Mouse (Mus musculus): ENCODE measurements around the gene Rc3h2. TPM values are rescaled to one million over a fixed set of nuclear protein-coding genes. Genes with fewer than 3 reads are reported as not detected.

The Rc3h2 gene
- polyA plus RNA-seq, 1 experiment from 2014 or later: 31.5 TPM

Other genes with a start within 250 kb of the Rc3h2 start
- not detected in 2 replicates for gene Olfr365, start 234.7 kb downstream of the Rc3h2 start, polyA plus RNA-seq (2016; fragmentation: Nextera tagmentation; extraction: Ambion mirVana)
- gene Olfr366, start 211.3 kb downstream of the Rc3h2 start, polyA plus RNA-seq (2016; fragmentation: Nextera tagmentation; extraction: Ambion mirVana): not detected in 2 replicates
- gene Olfr368, start 96.4 kb downstream of the Rc3h2 start, polyA plus RNA-seq (2016; fragmentation: Nextera tagmentation; extraction: Ambion mirVana): not detected in 2 replicates
- gene Pdcl, start 63.6 kb downstream of the Rc3h2 start, polyA plus RNA-seq (2016; fragmentation: Nextera tagmentation; extraction: Ambion mirVana): 76.8 and 81.0 TPM in 2 replicates
- gene Zbtb26, start 20.2 kb upstream of the Rc3h2 start, polyA plus RNA-seq (2016; fragmentation: Nextera tagmentation; extraction: Ambion mirVana): 10.9 and 11.3 TPM in 2 replicates
- gene Zbtb6, start 20.3 kb upstream of the Rc3h2 start, polyA plus RNA-seq (2016; fragmentation: Nextera tagmentation; extraction: Ambion mirVana): 11.7 and 13.1 TPM in 2 replicates
- gene Rabgap1, start 20.4 kb upstream of the Rc3h2 start, polyA plus RNA-seq (2016; fragmentation: Nextera tagmentation; extraction: Ambion mirVana): 52.7 and 61.1 TPM in 2 replicates
- gene Gpr21, start 93.4 kb upstream of the Rc3h2 start, polyA plus RNA-seq (2016; fragmentation: Nextera tagmentation; extraction: Ambion mirVana): 6.1 and 6.7 TPM in 2 replicates

All from neural tube, embryonic 12.5 days (tissue).